Mouse (Mus musculus): Measurements from ENCODE around the gene Btbd1.
A peak's percentile ranks its signal among the peaks of the same experiment; 100 is the strongest.

Gene Btbd1

GRCm38 (mm10) chr7:81829379-81829894 lies at the start of gene Btbd1:
Gene Btbd1 (minus strand): TSS chr7:81829431.
- peak; percentile 72 for ATAC-seq (ENCODE audit: insufficient number of reproducible peaks, low FRiP score, low TSS enrichment)

DNA sequence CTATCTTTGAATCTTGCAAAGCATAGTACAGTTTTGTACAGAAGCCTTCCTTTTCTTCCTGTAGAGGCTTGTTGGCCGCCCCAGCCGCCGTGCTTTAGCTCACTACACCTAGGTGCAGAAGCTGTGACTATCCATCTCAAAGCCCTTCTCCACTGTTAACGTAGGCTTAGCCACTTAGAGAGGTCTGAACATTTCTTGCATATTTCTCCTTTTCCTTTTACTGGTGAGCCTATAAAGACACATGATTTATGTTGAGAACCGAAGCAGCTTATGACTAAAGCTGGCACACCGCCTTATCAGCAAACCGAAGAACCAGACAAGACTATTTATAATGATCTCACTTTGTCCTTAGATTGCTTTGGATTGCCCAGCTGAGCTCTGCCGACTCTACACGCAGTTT lies 46.1 kb upstream of the Btbd1 start:
- no peak for ATAC-seq (ENCODE audit: insufficient number of reproducible peaks, low FRiP score, low TSS enrichment)

GRCm38 (mm10) chr7:81874636-81875035 lies 45.4 kb upstream of the Btbd1 start:
- ATAC-seq (ENCODE audit: insufficient number of reproducible peaks, low FRiP score, low TSS enrichment), result no peak

GRCm38 (mm10) chr7:81873807-81874206 lies 44.6 kb upstream of the Btbd1 start:
- ATAC-seq (ENCODE audit: insufficient number of reproducible peaks, low FRiP score, low TSS enrichment), result no peak

- no peak for ATAC-seq (ENCODE audit: insufficient number of reproducible peaks, low FRiP score, low TSS enrichment)
Observed at GRCm38 (mm10) chr7:81872493-81873013, 43.3 kb upstream of the Btbd1 start.

DNA sequence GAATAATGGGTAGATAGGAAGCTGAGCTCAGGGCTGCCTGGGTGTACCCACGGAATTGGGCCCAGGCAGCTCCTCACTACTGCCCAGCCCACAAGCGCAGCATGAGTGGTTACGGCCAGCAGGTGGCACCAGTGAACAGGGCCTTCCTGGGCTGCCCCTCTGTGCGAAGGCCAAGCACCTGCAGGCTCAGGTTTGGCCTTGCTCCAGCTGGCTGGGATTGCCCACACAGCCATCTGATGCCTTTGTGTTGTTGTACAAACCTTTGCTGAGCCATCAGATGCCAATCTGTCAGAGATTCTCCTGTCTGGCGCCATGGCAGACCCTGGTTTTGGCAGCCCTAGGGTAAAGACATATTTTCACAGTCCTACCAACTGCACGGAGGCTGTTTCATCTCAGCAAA lies 38.9 kb upstream of the Btbd1 start:
- ATAC-seq (ENCODE audit: insufficient number of reproducible peaks, low FRiP score, low TSS enrichment), result peak; percentile 88

GRCm38 (mm10) chr7:81867231-81867930 lies 38.1 kb upstream of the Btbd1 start:
- ATAC-seq (ENCODE audit: insufficient number of reproducible peaks, low FRiP score, low TSS enrichment), result no peak

- ATAC-seq (ENCODE audit: insufficient number of reproducible peaks, low FRiP score, low TSS enrichment), result no peak
Observed at GRCm38 (mm10) chr7:81865937-81866336, 36.7 kb upstream of the Btbd1 start.

- ATAC-seq (ENCODE audit: insufficient number of reproducible peaks, low FRiP score, low TSS enrichment), result no peak
Observed at GRCm38 (mm10) chr7:81864552-81864951, 35.3 kb upstream of the Btbd1 start.

- ATAC-seq (ENCODE audit: insufficient number of reproducible peaks, low FRiP score, low TSS enrichment), result no peak
Observed at GRCm38 (mm10) chr7:81862587-81863583, 33.7 kb upstream of the Btbd1 start.

- ATAC-seq (ENCODE audit: insufficient number of reproducible peaks, low FRiP score, low TSS enrichment), result no peak
Observed at GRCm38 (mm10) chr7:81861921-81862320, 32.7 kb upstream of the Btbd1 start.

GRCm38 (mm10) chr7:81861461-81861860 lies 32.2 kb upstream of the Btbd1 start:
- ATAC-seq (ENCODE audit: insufficient number of reproducible peaks, low FRiP score, low TSS enrichment), result no peak

DNA sequence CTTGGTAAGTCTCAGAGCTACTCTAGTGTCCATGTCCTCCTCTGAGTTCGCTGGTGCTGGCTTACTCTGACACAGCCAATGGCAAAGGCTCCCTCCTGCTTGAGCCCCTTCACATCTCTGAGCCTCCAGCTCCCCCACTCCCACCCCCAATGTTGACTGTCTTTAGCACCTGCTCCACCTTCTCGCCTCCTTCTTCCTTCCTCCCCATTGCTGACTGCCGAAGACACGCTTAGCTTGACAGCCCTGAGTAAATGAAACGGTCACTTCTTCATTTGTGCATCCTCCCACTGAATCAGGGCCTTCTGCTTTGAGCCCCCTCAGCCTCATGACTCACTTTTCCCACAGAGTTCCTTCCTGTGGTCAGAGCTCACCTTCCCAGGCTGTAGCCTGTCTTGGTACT lies 31.8 kb upstream of the Btbd1 start:
- ATAC-seq (ENCODE audit: insufficient number of reproducible peaks, low FRiP score, low TSS enrichment), result no peak

GRCm38 (mm10) chr7:81860071-81860470 lies 30.8 kb upstream of the Btbd1 start:
- ATAC-seq (ENCODE audit: insufficient number of reproducible peaks, low FRiP score, low TSS enrichment), result no peak

- ATAC-seq (ENCODE audit: insufficient number of reproducible peaks, low FRiP score, low TSS enrichment), result no peak
Observed at GRCm38 (mm10) chr7:81858968-81859721, 29.9 kb upstream of the Btbd1 start, which contains the start of gene Tm6sf1. Gene Tm6sf1 (plus strand): TSS chr7:81859001.

- no peak for ATAC-seq (ENCODE audit: insufficient number of reproducible peaks, low FRiP score, low TSS enrichment)
Observed at GRCm38 (mm10) chr7:81858236-81858635, 29.0 kb upstream of the Btbd1 start.

- no peak for ATAC-seq (ENCODE audit: insufficient number of reproducible peaks, low FRiP score, low TSS enrichment)
Observed at GRCm38 (mm10) chr7:81856221-81856620, 27.0 kb upstream of the Btbd1 start.

DNA sequence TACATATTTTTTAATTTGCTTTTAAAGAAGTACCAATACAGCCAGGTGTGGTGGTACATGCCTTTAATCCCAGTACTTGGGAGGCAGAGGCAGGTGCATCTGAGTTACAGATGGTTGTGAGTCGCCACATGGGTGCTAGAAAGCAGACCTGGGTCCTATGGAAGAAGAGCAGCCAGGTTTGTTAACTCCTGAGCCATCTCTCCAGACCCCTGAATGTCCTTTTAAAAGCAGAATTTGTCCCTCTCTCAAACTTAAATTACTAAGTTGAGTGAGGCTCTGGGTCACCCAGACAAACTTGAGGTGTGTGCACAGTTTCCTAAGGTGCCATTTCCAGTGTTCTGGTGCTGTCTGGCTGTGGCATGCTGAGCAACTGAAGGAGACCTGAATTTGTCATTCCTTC lies 26.5 kb upstream of the Btbd1 start, which contains the start of gene Gm10160:
TSS of gene Gm10160 (minus strand) at position 101 of the 400 bp plus-strand sequence.
- ATAC-seq (ENCODE audit: insufficient number of reproducible peaks, low FRiP score, low TSS enrichment), result no peak

GRCm38 (mm10) chr7:81854568-81855307 lies 25.5 kb upstream of the Btbd1 start:
- ATAC-seq (ENCODE audit: insufficient number of reproducible peaks, low FRiP score, low TSS enrichment), result no peak

All from cerebellum, adult (tissue).